Comparison of ENCODE assay signal across 15 mouse cellular contexts in genomic region chr3:117664316-117664715, GRCm38 (mm10).
"Had no signal": no experiment of that assay in that cellular context is flagged by ENCODE, and none has a peak within 500 bp of the region (broad histone marks: within the 10 kb centered on the region; RNA-seq: fewer than 3 reads in every experiment).

No protein-coding gene starts in this region.

- H3K36me3 ChIP-seq: limb, embryonic 10.5 days; liver, embryonic 15.5 days; midbrain, embryonic 10.5 days; midbrain, embryonic 15.5 days; neural tube, embryonic 12.5 days; stomach, embryonic 15.5 days had no signal

- DNase-seq: kidney, postnatal 36 days; lung, adult 2 months; lung, postnatal 36 days; right cerebral cortex, postnatal 14 days; thymus, postnatal 36 days had no signal

- H3K4me1 ChIP-seq: limb, embryonic 10.5 days; liver, embryonic 15.5 days; midbrain, embryonic 10.5 days; midbrain, embryonic 15.5 days; neural tube, embryonic 12.5 days; stomach, embryonic 15.5 days had no signal

- H3K27me3 ChIP-seq: liver, embryonic 15.5 days; midbrain, embryonic 15.5 days; neural tube, embryonic 12.5 days; stomach, embryonic 15.5 days had no signal

- ATAC-seq: lung, postnatal 0 days; midbrain, embryonic 15.5 days had no signal

- H3K4me3 ChIP-seq: left cerebral cortex, adult 2 months; limb, embryonic 10.5 days; liver, embryonic 15.5 days; midbrain, embryonic 10.5 days; midbrain, embryonic 15.5 days; neural tube, embryonic 12.5 days; stomach, embryonic 15.5 days had no signal

- H3K9ac ChIP-seq: liver, embryonic 15.5 days; midbrain, embryonic 15.5 days; neural tube, embryonic 12.5 days; stomach, embryonic 15.5 days had no signal

- H3K9me3 ChIP-seq: limb, embryonic 10.5 days; liver, embryonic 15.5 days; midbrain, embryonic 10.5 days; midbrain, embryonic 15.5 days; neural tube, embryonic 12.5 days; stomach, embryonic 15.5 days had no signal

- H3K27ac ChIP-seq: kidney, postnatal 0 days; left cerebral cortex, adult 2 months; limb, embryonic 10.5 days; liver, embryonic 15.5 days; midbrain, embryonic 10.5 days; midbrain, embryonic 15.5 days; neural tube, embryonic 12.5 days; stomach, embryonic 15.5 days had no signal

- H3K4me2 ChIP-seq: liver, embryonic 11.5 days; liver, embryonic 15.5 days; midbrain, embryonic 15.5 days; neural tube, embryonic 12.5 days; stomach, embryonic 15.5 days had no signal
